Mouse (Mus musculus): Measurements from ENCODE around the gene Dclre1a.

- TF ChIP-seq POLR2A (IDR thresholded peaks at IDR 0.05; ENCODE audit: extremely low read depth, insufficient read depth, low read length) (no peak), CTCF (IDR thresholded peaks at IDR 0.05; ENCODE audit: low read depth, low read length) (no peak)
Measured at GRCm38 (mm10) chr19:56484630-56485375, 63.2 kb downstream of the Dclre1a start.
